Mouse (Mus musculus): ENCODE results near the gene Smn1.
A peak's percentile ranks its signal among the peaks of the same experiment; 100 is the strongest.
"Not testable (repeated sequence)": the region's sequence is repeated elsewhere in the genome, so short reads cannot be mapped to it uniquely, and the experiment has no call there.

The Smn1 gene

GRCm38 (mm10) chr13:100124423-100125257, at the start of gene Smn1:
Smn1 (plus strand) TSS chr13:100124852.
- DNase-seq (ENCODE audit: low spot score), result peak; percentile 83

- no peak for DNase-seq (ENCODE audit: low spot score)
Measured at GRCm38 (mm10) chr13:100098808-100099207, 25.8 kb upstream of the Smn1 start.

- no peak for DNase-seq (ENCODE audit: low spot score)
Measured at GRCm38 (mm10) chr13:100103052-100103658, 21.5 kb upstream of the Smn1 start.

GRCm38 (mm10) chr13:100103748-100104254, 20.9 kb upstream of the Smn1 start, which contains the start of gene Bdp1:
Bdp1 (minus strand) TSS chr13:100104070.
- peak; percentile 99 for DNase-seq (ENCODE audit: low spot score)

- DNase-seq (ENCODE audit: low spot score), result peak; percentile 73
Measured at GRCm38 (mm10) chr13:100107652-100108472, 16.8 kb upstream of the Smn1 start, which contains the start of gene Serf1. Serf1 (plus strand) TSS chr13:100108012.

GRCm38 (mm10) chr13:100112218-100112972, 12.3 kb upstream of the Smn1 start:
- peak; percentile 11 for DNase-seq (ENCODE audit: low spot score)

GRCm38 (mm10) chr13:100123970-100124369, 682 bp upstream of the Smn1 start:
- no peak for DNase-seq (ENCODE audit: low spot score)

GRCm38 (mm10) chr13:100125258-100125643, 599 bp downstream of the Smn1 start:
- DNase-seq (ENCODE audit: low spot score), result no peak

GRCm38 (mm10) chr13:100141646-100142314, 17.1 kb downstream of the Smn1 start:
- DNase-seq (ENCODE audit: low spot score), result no peak

- no peak for DNase-seq (ENCODE audit: low spot score)
Measured at GRCm38 (mm10) chr13:100152659-100153058, 28.0 kb downstream of the Smn1 start.

- no peak for DNase-seq (ENCODE audit: low spot score)
Measured at GRCm38 (mm10) chr13:100156624-100157023, 32.0 kb downstream of the Smn1 start.

GRCm38 (mm10) chr13:100161171-100161870, 36.7 kb downstream of the Smn1 start:
- DNase-seq (ENCODE audit: low spot score), result not testable (repeated sequence)

- DNase-seq (ENCODE audit: low spot score), result not testable (repeated sequence)
Measured at GRCm38 (mm10) chr13:100162467-100162866, 37.8 kb downstream of the Smn1 start.

- not testable (repeated sequence) for DNase-seq (ENCODE audit: low spot score)
Measured at GRCm38 (mm10) chr13:100166378-100166777, 41.7 kb downstream of the Smn1 start.

- not testable (repeated sequence) for DNase-seq (ENCODE audit: low spot score)
Measured at GRCm38 (mm10) chr13:100174360-100174759, 49.7 kb downstream of the Smn1 start.

GRCm38 (mm10) chr13:100183111-100183510, 58.5 kb downstream of the Smn1 start:
- DNase-seq (ENCODE audit: low spot score), result not testable (repeated sequence)

Measured in ovary, postnatal 14 days (tissue).